Mouse (Mus musculus): ENCODE data around the gene Gbf1.
"Not testable (repeated sequence)": the region's sequence is repeated elsewhere in the genome, so short reads cannot be mapped to it uniquely, and the experiment has no call there.

The Gbf1 gene

GRCm38 (mm10) chr19:46152127-46152803, at the start of gene Gbf1:
Gene Gbf1, plus strand, starts transcription at chr19:46152509.
- peak; percentile 93 to 95 for DNase-seq (ENCODE audit: low spot score in 2 of 2)

- DNase-seq (ENCODE audit: low spot score in 2 of 2), result no peak
Observed at GRCm38 (mm10) chr19:46103437-46104186, 48.7 kb upstream of the Gbf1 start.

- DNase-seq (ENCODE audit: low spot score in 2 of 2), result no peak
Observed at GRCm38 (mm10) chr19:46104187-46104557, 48.1 kb upstream of the Gbf1 start.

GRCm38 (mm10) chr19:46110214-46110613, 42.1 kb upstream of the Gbf1 start:
- DNase-seq (ENCODE audit: low spot score in 2 of 2), result no peak

- DNase-seq (ENCODE audit: low spot score in 2 of 2), result no peak
Observed at GRCm38 (mm10) chr19:46110781-46111180, 41.5 kb upstream of the Gbf1 start.

- DNase-seq (ENCODE audit: low spot score in 2 of 2), result no peak
Observed at GRCm38 (mm10) chr19:46114617-46115016, 37.7 kb upstream of the Gbf1 start.

- no peak for DNase-seq (ENCODE audit: low spot score in 2 of 2)
Observed at GRCm38 (mm10) chr19:46119458-46119857, 32.9 kb upstream of the Gbf1 start.

GRCm38 (mm10) chr19:46120872-46121271, 31.4 kb upstream of the Gbf1 start:
- no peak for DNase-seq (ENCODE audit: low spot score in 2 of 2)

- no peak for DNase-seq (ENCODE audit: low spot score in 2 of 2)
Observed at GRCm38 (mm10) chr19:46123876-46124275, 28.4 kb upstream of the Gbf1 start.

- DNase-seq (ENCODE audit: low spot score in 2 of 2), result no peak
Observed at GRCm38 (mm10) chr19:46124651-46125050, 27.7 kb upstream of the Gbf1 start.

GRCm38 (mm10) chr19:46126301-46126700, 26.0 kb upstream of the Gbf1 start:
- DNase-seq (ENCODE audit: low spot score in 2 of 2), result no peak

- DNase-seq (ENCODE audit: low spot score in 2 of 2), result not testable (repeated sequence)
Observed at GRCm38 (mm10) chr19:46129737-46130136, 22.6 kb upstream of the Gbf1 start.

GRCm38 (mm10) chr19:46131283-46131682, 21.0 kb upstream of the Gbf1 start:
- no peak for DNase-seq (ENCODE audit: low spot score in 2 of 2)

- DNase-seq (ENCODE audit: low spot score in 2 of 2), result no peak
Observed at GRCm38 (mm10) chr19:46131694-46132525, 20.4 kb upstream of the Gbf1 start, which contains the start of gene Elovl3. Gene Elovl3, plus strand, starts transcription at chr19:46131897.

GRCm38 (mm10) chr19:46132577-46132976, 19.7 kb upstream of the Gbf1 start:
- DNase-seq (ENCODE audit: low spot score in 2 of 2), result no peak

GRCm38 (mm10) chr19:46135297-46135696, 17.0 kb upstream of the Gbf1 start:
- DNase-seq (ENCODE audit: low spot score in 2 of 2), result peak; percentile 74 to 85

- DNase-seq (ENCODE audit: low spot score in 2 of 2), result peak; percentile 42 to 71
Observed at GRCm38 (mm10) chr19:46135789-46136638, 16.3 kb upstream of the Gbf1 start.

GRCm38 (mm10) chr19:46136639-46137580, 15.4 kb upstream of the Gbf1 start:
- DNase-seq (ENCODE audit: low spot score in 2 of 2), result peak; percentile 64 to 81

GRCm38 (mm10) chr19:46140324-46140723, 12.0 kb upstream of the Gbf1 start:
- DNase-seq (ENCODE audit: low spot score in 2 of 2), result no peak

GRCm38 (mm10) chr19:46141091-46141490, 11.2 kb upstream of the Gbf1 start:
- no peak for DNase-seq (ENCODE audit: low spot score in 2 of 2)
